Mouse (Mus musculus) liver, embryonic 14.5 days (tissue): ENCODE data around the gene Helz. TPM values are rescaled to one million over a fixed set of nuclear protein-coding genes. Genes with fewer than 3 reads are reported as not detected.

ENCODE experiments used
- ATAC-seq: fragments of 200-750 bp; cut with Nextera tagmentation; 2 replicates; pipeline ENCODE4 v1.8.0; 2017; ENCODE audit warnings: moderate number of reproducible peaks, mild to moderate bottlenecking, moderate library complexity; ENCODE audit not compliant: insufficient read depth
- DNase-seq, 3 experiments: peaks; one replicate each; pipeline ENCODE4 v3.0.0-alpha.2; 2012 to 2013; ENCODE audit warnings: low read depth in 3 of 3, low spot score in 3 of 3
- H3K27ac ChIP-seq: fragments of 300-500 bp; sonication (generic); 2 replicates; pipeline ENCODE4 v1.5.1; 2014; ENCODE audit warnings: moderate library complexity, mild to moderate bottlenecking, control low read depth, inconsistent platforms
- H3K27me3 ChIP-seq: fragments of 300-500 bp; sonication (generic); 2 replicates; pipeline ENCODE4 v1.6.1; 2014; ENCODE audit warnings: mild to moderate bottlenecking, low read length, moderate library complexity; ENCODE audit not compliant: control insufficient read depth, insufficient read depth
- H3K36me3 ChIP-seq: fragments of 300-500 bp; sonication (generic); replicated peaks from 2 replicates; pipeline ENCODE4 v1.6.1; 2014; ENCODE audit warnings: low read depth; ENCODE audit not compliant: control insufficient read depth, insufficient read depth
- H3K4me1 ChIP-seq, 2 experiments: fragments of 200-500 bp in 1 of 2; fragments of 300-500 bp in 1 of 2; sonication (generic) in 1 of 2; replicated peaks; 2 replicates each; pipeline ENCODE4 v1.6.1; 2012 to 2014; ENCODE audit warnings: antibody characterized with exemption in 1 of 2, inconsistent platforms in 1 of 2, low read length in 1 of 2; ENCODE audit not compliant: control insufficient read depth in 2 of 2, insufficient read depth in 2 of 2
- H3K4me2 ChIP-seq: fragments of 300-500 bp; sonication (generic); 2 replicates; pipeline ENCODE4 v1.6.1; 2014; ENCODE audit warnings: low read depth, mild to moderate bottlenecking, control low read depth, moderate library complexity
- H3K4me3 ChIP-seq, 2 experiments: fragments of 200-500 bp in 1 of 2; fragments of 300-500 bp in 1 of 2; sonication (generic) in 1 of 2; 2 replicates each; pipeline ENCODE4 v1.5.1; 2012 to 2014; ENCODE audit warnings: low read depth in 2 of 2, low read length in 2 of 2, mild to moderate bottlenecking in 2 of 2, control low read depth in 1 of 2, inconsistent platforms in 1 of 2, moderate library complexity in 1 of 2; ENCODE audit not compliant: insufficient read depth in 1 of 2
- H3K9ac ChIP-seq: fragments of 300-500 bp; sonication (generic); replicated peaks from 2 replicates; pipeline ENCODE4 v1.6.1; 2014; ENCODE audit warnings: mild to moderate bottlenecking, control low read depth, moderate library complexity
- H3K9me3 ChIP-seq: fragments of 300-500 bp; sonication (generic); 2 replicates; pipeline ENCODE4 v1.6.1; 2016; ENCODE audit warnings: low read length, mixed read lengths; ENCODE audit not compliant: control insufficient read depth
- CTCF ChIP-seq: IDR thresholded peaks from 2 replicates; pipeline ENCODE4 v1.5.1; 2016; ENCODE audit warnings: antibody characterized with exemption, low read depth, control low read depth
- EP300 ChIP-seq: IDR thresholded peaks from 2 replicates; pipeline ENCODE4 v1.6.1; 2016; ENCODE audit warnings: antibody characterized with exemption, low read depth
- WGBS: fragments of 180-500 bp; shearing (Covaris S2); extraction: QIAGEN DNeasy Blood & Tissue Kit; methylation state at CpG from one replicate; pipeline ENCODE4 v1.1.7; 2014; ENCODE audit not compliant: insufficient replicate concordance; 5-methylcytosine and 5-hydroxymethylcytosine counted together
- microRNA-seq: library from miRNA; unstranded; fragments of <30 nt; microRNA quantifications from one replicate; pipeline ENCODE4, GENCODE M21; 2016
- polyA plus RNA-seq, 2 experiments: library from polyadenylated mRNA; depleted of rRNA in 1 of 2; stranded (reverse) in 1 of 2; unstranded in 1 of 2; fragments of >200 nt; fragmentation: Nextera tagmentation in 1 of 2; extraction: Ambion mirVana in 1 of 2; gene quantifications; 2 replicates each; pipeline versions ENCODE4 v1.2.1 to v1.2.3; 2012 to 2014

Gene Helz
- polyA plus RNA-seq, 2 experiments = 3.0 to 5.6 TPM

DNA sequence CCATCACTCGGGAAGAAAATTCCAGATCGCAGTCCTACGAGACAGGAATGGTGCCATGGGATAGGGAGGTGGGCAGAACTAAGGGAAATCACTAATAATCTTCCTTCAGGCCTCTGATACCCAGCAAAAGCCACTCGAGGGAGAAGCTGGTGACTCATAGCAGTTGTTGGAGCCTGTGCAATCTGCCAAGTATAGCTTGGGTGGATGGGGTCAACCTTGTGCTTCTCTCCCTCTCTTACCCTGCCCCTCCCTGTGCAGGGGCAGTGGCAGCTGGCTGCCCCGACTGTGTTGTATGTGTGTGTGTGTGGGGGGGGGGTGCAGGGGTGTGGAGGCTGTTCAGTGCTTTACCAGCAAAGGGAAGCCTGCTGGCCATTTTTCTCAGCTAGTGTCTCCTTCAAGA is 183.8 kb downstream of the Helz start:
- 52% methylated on average over 5 of the region's 5 CpGs for WGBS
- ATAC-seq = no peak

DNA sequence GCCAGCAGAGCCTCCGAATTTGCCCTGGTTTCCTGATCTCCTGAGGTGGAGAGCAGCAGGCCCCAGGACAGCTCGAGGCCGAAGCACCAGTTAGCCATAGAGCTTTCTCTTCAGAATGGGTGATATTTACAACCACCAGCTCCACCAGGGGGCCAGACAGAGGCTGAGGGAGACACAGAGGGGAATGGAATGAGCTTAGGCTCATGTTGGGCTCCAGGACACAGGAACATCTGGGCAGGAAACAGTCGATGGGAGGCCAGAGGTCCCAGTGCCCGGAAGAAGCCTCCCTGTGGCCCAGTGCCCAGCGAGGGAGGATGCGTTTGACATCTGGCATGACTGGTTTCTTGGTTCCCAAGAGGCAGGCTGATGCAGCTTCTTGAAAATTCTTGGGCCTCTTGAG is 186.4 kb downstream of the Helz start:
- TF ChIP-seq CTCF = no peak; the same call in 1 of the 2 replicates
- TF ChIP-seq EP300 = no peak
- no peak overlapping the region for H3K4me3 ChIP-seq
- H3K9me3 ChIP-seq = no peaks in the 10 kb centered on the region
- no peak for DNase-seq
- WGBS = 52% methylated on average over 7 of the region's 7 CpGs
- no peak overlapping the region for H3K9ac ChIP-seq
- H3K27me3 ChIP-seq = no peaks in the 10 kb centered on the region
- no peaks in the 10 kb centered on the region for H3K4me1 ChIP-seq
- no peak for ATAC-seq
- no peaks in the 10 kb centered on the region for H3K36me3 ChIP-seq
- H3K27ac ChIP-seq = no peak overlapping the region
- no peak overlapping the region for H3K4me2 ChIP-seq

More for the DNA sequence above, 183.8 kb downstream of the Helz start:
- Histone ChIP-seq H3K27me3 (no peaks in the 10 kb centered on the region), H3K36me3 (no peaks in the 10 kb centered on the region), H3K9me3 (no peaks in the 10 kb centered on the region), H3K4me1 (no peaks in the 10 kb centered on the region), H3K27ac (no peak overlapping the region), H3K4me3 (no peak overlapping the region), H3K4me2 (no peak overlapping the region), H3K9ac (no peak overlapping the region)
- TF ChIP-seq EP300 (no peak), CTCF (no peak)
- DNase-seq = no peak

DNA sequence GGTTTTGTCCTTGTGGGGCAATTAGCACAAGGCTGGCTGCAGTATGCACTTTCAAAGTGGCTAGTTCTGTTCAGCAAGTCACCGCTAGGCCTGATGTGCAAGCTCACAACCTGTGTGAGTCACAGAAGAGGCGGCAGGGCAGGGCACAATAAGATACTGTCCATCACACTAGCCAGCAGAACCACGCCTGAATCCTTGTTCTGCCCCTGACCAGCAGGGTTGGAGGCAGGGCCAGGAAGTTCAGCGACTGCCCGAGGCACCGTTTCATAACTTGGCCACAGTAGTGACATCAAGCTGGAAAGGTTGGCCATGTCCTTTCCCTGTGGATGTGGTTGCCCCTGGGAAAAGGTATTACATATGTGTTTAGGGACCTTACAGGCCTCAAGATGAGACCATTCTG is 190.2 kb downstream of the Helz start:
- ATAC-seq = no peak

DNA sequence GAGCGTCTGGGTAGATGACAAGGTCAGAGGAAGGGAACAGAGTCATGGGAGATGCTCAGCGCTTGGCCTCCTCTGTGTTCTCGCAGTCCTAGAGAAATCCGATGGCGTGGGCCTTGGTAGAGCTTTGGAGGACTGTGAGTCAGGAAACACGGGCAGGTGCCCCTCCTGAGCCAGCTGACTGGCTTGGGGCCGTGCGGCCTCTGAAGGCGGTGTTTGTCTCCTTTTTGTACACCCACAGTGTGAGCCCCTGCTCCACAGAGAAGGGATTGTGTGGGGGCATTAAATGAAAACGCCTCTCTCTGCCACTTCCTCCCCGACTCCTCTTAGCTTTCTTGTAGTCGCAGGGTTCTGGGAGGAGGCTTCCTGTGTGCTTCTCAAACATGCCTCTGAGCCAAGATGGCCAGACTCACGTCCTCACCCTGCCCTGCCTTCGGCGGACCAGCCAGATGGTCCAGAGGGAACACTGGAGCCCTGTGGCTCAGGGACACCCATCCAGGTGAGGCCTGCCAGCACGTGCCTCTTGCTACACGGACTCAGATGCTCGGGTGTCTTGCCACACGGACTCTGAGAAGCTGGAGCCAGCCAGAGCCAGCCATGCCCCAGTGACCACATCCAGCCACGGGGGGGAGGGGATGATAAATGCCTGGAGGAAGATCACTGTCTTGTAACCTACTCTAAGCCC is 190.8 kb downstream of the Helz start:
- Histone ChIP-seq H3K36me3 (no peaks in the 10 kb centered on the region), H3K9ac (no peak overlapping the region), H3K27me3 (no peaks in the 10 kb centered on the region), H3K4me3 (no peak overlapping the region), H3K27ac (no peak overlapping the region), H3K4me1 (no peaks in the 10 kb centered on the region), H3K4me2 (no peak overlapping the region), H3K9me3 (no peaks in the 10 kb centered on the region)
- DNase-seq = no peak
- ATAC-seq = no peak
- WGBS = 61% methylated on average over 20 of the region's 20 CpGs
- no peak for TF ChIP-seq CTCF
- no peak for TF ChIP-seq EP300

More for the DNA sequence above, 190.2 kb downstream of the Helz start:
- H3K9ac ChIP-seq = no peak overlapping the region
- TF ChIP-seq EP300 (no peak), CTCF (no peak)
- H3K4me2 ChIP-seq = no peak overlapping the region
- H3K36me3 ChIP-seq = no peaks in the 10 kb centered on the region
- DNase-seq = no peak
- H3K4me1 ChIP-seq = no peaks in the 10 kb centered on the region
- no peaks in the 10 kb centered on the region for H3K27me3 ChIP-seq
- no peak overlapping the region for H3K4me3 ChIP-seq
- H3K9me3 ChIP-seq = no peaks in the 10 kb centered on the region
- no peak overlapping the region for H3K27ac ChIP-seq
- 65% methylated on average over 6 of the region's 6 CpGs for WGBS

DNA sequence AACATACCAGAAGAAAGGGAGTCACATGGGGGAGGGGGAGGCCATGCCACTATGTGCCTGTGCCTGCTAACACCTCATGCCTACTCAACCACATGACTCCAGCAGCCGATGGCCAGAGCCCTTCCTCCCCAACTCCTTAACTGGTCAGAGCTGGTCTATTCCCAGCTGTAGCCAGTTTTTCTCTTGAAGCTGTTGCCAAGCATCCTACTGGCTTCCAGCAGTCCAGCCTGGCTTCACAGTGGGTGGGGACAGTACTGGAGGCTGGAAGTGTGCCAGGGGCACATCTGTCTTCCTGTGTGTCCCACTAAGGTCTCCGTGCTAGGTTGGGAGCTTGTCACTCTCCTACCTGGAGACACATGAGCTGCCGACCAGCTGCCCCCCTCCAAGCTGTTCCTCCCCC is 195.4 kb downstream of the Helz start:
- ATAC-seq (no peak), DNase-seq (no peak)
- TF ChIP-seq CTCF (no peak), EP300 (no peak)
- Histone ChIP-seq H3K27ac (no peak overlapping the region), H3K9ac (no peak overlapping the region), H3K36me3 (no peaks in the 10 kb centered on the region), H3K27me3 (no peaks in the 10 kb centered on the region), H3K4me2 (no peak overlapping the region), H3K4me1 (no peaks in the 10 kb centered on the region), H3K4me3 (no peak overlapping the region), H3K9me3 (no peaks in the 10 kb centered on the region)
- 59% methylated on average over 3 of the region's 3 CpGs for WGBS

Small RNAs within 50 kb of the gene (microRNA-seq; reads per million reads assigned to microRNA genes)
- not detected for gene Mir6932

Other genes with a start within 250 kb of the Helz start
- 2.7 and 3.0 TPM in 2 replicates for gene Pitpnc1, start 77.2 kb upstream of the Helz start, polyA plus RNA-seq (2012; rRNA removed)
- 5.8 and 6.7 TPM in 2 replicates for gene Pitpnc1, start 77.2 kb upstream of the Helz start, polyA plus RNA-seq (2014; fragmentation: Nextera tagmentation; extraction: Ambion mirVana)
- gene Psmd12, start 68.4 kb upstream of the Helz start, polyA plus RNA-seq (2012; rRNA removed) = 22.3 and 45.6 TPM in 2 replicates
- 103 and 105 TPM in 2 replicates for gene Psmd12, start 68.4 kb upstream of the Helz start, polyA plus RNA-seq (2014; fragmentation: Nextera tagmentation; extraction: Ambion mirVana)
- 0.04 TPM in 1 of 2 replicates, not detected in the other for gene Cacng1, start 168.6 kb downstream of the Helz start, polyA plus RNA-seq (2012; rRNA removed)
- gene Cacng1, start 168.6 kb downstream of the Helz start, polyA plus RNA-seq (2014; fragmentation: Nextera tagmentation; extraction: Ambion mirVana) = not detected in 2 replicates
- 0.15 and 0.21 TPM in 2 replicates for gene Cacng4, start 246.6 kb downstream of the Helz start, polyA plus RNA-seq (2012; rRNA removed)
- gene Cacng4, start 246.6 kb downstream of the Helz start, polyA plus RNA-seq (2014; fragmentation: Nextera tagmentation; extraction: Ambion mirVana) = 0.09 TPM in 1 of 2 replicates, not detected in the other